Mouse (Mus musculus) bone marrow macrophage, adult 2 months (primary cell): ENCODE measurements around the gene Fbxl18. TPM values are rescaled to one million over a fixed set of nuclear protein-coding genes. Genes with fewer than 3 reads are reported as not detected.
A peak's percentile ranks its signal among the peaks of the same experiment; 100 is the strongest.

Source experiments
- H3K27ac ChIP-seq: 2 replicates; pipeline ENCODE4 v1.5.1; 2012; ENCODE audit warnings: low read depth, low read length; ENCODE audit not compliant: insufficient read depth
- H3K4me1 ChIP-seq: 2 replicates; pipeline ENCODE4 v1.6.1; 2012; ENCODE audit warnings: low read length; ENCODE audit not compliant: control insufficient read depth, insufficient read depth
- H3K4me3 ChIP-seq: 2 replicates; pipeline ENCODE4 v1.5.1; 2012; ENCODE audit warnings: mild to moderate bottlenecking, low read length, moderate library complexity; ENCODE audit not compliant: insufficient read depth
- CTCF ChIP-seq: IDR thresholded peaks from 2 replicates; pipeline ENCODE4 v1.5.1; 2012; ENCODE audit warnings: low read depth, mild to moderate bottlenecking, low read length, moderate library complexity
- POLR2A ChIP-seq: IDR thresholded peaks from 2 replicates; pipeline ENCODE4 v1.6.1; 2012; ENCODE audit warnings: mild to moderate bottlenecking, low read depth, low read length, borderline replicate concordance
- polyA plus RNA-seq: library from polyadenylated mRNA; stranded (reverse); fragments of >200 nt; gene quantifications from 2 replicates; pipeline ENCODE4 v1.2.4, GENCODE M21; 2012; ENCODE audit not compliant: missing spikeins, insufficient read depth, insufficient read length

Gene Fbxl18
- polyA plus RNA-seq, 1 experiment: 12.5 TPM

DNA sequence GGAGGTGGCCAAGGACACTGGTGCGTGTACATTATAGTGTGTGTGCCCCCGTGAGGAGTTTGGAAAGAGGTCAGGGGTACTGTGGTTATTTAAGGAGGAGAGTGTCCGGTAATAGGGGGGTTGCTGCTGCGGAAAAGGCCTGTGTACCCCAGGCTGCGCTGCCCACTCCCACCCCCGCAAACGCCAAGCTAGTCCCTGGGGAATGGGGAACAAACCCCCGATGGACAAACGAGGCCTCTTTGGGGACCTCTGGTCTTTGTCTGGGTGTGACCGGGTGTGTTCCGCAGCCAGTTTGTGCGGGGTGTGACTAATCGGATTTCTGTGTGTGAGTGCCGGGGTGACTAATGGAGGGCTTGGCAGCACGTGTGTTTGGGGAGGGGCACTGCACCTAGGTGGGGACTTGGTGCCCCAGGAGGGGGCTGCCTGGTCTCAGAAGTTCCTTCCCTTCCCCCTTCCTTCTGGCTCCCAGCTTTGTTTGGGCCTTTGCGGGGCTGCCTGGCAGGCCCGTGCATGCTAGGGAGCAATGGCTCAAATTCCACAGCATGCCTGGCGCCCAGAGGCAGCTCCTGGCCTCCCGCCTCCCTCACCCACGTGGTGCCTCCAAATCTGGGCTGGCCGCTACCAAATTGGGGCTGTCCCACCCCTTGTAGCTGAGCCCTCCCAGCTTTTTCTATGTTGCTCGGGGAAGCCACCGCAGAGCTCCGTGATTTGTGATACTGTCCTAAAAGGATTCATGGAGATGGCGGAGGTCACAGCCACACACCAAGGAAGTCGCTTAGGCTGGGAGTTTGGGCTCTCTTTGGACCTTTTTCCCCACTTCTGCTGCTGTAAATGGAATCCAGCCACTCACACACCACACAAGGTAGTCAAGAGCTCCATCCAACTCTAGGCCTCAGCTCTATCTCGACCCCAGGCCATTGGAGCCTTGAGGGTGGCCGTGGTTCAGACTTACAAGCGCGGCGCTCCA lies 71.8 kb downstream of the Fbxl18 start:
- H3K27ac ChIP-seq: peak overlapping the region; percentile 100
- peaks cover 10% of the 10 kb centered on the region for H3K4me1 ChIP-seq
- TF ChIP-seq CTCF (no peak), POLR2A (no peak)
- H3K4me3 ChIP-seq: peak overlapping the region; percentile 85

DNA sequence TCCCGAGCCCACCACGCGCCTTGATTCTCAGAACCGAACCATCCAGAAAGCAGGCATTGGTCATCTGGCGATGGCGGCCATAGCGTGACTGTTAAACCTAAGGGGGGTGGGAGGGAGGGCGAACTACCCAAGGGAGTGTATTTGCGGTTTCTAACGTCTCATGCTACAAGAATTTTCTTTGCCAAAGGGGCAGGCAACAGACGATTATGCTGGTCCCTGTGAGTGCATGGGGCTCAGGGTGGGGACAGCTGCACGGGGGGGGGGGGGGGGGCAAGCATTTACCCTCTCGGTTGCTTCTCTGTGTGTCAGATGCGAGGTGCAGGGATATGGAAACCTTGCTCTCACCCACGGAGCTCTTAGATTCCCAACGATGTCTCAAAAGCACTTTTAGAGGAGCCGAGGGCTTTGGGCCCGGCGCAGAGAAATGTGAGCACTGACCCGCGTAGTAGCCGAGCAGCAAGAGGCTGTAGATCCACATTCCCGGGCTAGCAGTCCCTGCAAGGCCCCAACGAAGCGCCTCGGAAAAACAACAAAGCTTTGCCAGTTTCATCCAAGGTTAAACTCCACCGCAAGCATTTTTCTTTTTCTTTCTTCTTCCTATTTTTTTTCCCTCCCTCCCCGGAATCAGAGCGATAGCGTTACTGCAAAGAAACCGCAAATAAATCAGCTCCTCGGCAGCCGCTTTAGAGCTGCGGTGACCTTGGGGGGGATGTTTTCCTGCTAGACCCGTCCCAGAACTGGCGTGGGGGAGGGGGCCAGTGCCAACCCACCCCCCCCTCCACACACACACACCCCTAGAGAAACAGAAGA lies 72.7 kb downstream of the Fbxl18 start:
- H3K4me3 ChIP-seq: peak overlapping the region; percentile 85
- TF ChIP-seq POLR2A (no peak), CTCF (no peak)
- H3K4me1 ChIP-seq: peaks cover 10% of the 10 kb centered on the region
- H3K27ac ChIP-seq: peak overlapping the region; percentile 100

DNA sequence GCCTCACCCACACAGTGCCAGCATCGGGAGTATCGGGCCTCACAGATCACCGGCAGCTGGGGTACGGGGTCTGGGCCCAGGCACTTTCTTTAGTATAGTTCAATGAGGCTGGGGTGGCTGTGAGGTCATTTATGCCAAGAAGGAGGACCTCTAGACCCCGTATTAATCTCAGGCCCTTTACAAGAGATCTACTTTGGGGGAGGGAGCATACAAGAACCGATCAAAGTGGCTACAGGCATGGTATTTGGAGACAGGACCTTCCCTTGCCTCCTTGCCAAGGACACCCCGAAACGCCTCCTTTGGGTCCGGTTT lies 73.3 kb downstream of the Fbxl18 start:
- Histone ChIP-seq H3K4me3 (peak overlapping the region; percentile 85), H3K4me1 (peaks cover 10% of the 10 kb centered on the region), H3K27ac (peak overlapping the region; percentile 100)
- TF ChIP-seq CTCF (0 out of 2 replicates have a peak, but pooled peaks have one; percentile 9), POLR2A (no peak)

GRCm38 (mm10) chr5:142821266-142821973 lies 73.8 kb downstream of the Fbxl18 start:
- peak overlapping the region; percentile 100 for H3K27ac ChIP-seq
- peaks cover 10% of the 10 kb centered on the region for H3K4me1 ChIP-seq
- TF ChIP-seq CTCF (0 out of 2 replicates have a peak, but pooled peaks have one; percentile 8), POLR2A (no peak)
- H3K4me3 ChIP-seq: peak overlapping the region; percentile 85

DNA sequence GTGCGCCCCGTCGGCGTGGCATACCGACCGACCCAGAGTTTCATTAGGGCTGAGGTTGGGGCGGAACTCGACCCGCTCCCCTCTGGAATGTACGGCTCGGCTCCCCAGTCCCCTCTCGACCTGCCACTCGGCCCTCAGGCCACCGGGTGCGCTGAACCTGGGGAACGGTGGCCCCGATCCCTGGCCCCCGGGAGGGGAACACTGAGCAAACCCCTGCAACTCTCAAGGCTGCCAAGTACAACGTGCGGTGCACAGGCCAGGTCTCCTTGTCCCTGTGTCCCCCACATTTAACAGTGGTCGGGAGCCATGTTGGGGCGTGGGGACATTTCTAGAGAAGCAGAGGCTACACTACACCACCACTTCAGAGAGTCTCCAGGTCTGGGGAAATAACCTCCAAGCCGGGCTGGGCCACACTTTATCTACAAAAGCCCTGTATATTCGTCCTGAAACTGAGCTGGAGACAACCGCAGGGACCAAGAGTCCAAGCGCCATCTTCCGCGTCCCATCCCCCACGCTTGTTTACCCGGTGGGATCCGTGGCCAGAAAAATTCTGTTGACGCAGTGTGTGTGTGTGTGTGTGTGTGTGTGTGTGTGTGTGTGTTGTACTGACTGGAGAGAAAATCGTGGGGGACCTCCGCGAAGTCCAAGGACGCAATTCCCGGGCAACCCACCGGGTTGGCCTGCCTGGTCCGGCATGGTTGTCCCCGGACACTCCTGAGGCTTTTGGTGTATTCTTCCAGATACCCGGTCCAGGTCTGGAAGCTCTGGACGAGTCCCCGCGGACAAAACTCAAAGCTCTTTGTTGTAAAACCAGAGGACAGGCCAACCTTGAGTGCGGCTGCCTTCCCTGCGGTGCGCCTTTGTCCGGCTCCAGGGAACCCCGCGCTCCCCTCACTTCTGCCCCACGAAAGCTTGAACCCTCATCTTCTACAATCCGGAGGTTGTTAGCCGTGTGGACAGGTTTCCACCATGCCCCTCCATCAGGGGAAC lies 74.7 kb downstream of the Fbxl18 start:
- Histone ChIP-seq H3K27ac (peak overlapping the region; percentile 100), H3K4me3 (peak overlapping the region; percentile 85), H3K4me1 (peaks cover 10% of the 10 kb centered on the region)
- TF ChIP-seq CTCF (no peak), POLR2A (peak; percentile 8; the same call in 1 of the 2 replicates)

- TF ChIP-seq CTCF (no peak), POLR2A (no peak)
- Histone ChIP-seq H3K4me3 (peak overlapping the region; percentile 85), H3K4me1 (peaks cover 10% of the 10 kb centered on the region), H3K27ac (peak overlapping the region; percentile 100)
These were observed 75.6 kb downstream of the Fbxl18 start for GRCm38 (mm10) chr5:142819385-142820275.

DNA sequence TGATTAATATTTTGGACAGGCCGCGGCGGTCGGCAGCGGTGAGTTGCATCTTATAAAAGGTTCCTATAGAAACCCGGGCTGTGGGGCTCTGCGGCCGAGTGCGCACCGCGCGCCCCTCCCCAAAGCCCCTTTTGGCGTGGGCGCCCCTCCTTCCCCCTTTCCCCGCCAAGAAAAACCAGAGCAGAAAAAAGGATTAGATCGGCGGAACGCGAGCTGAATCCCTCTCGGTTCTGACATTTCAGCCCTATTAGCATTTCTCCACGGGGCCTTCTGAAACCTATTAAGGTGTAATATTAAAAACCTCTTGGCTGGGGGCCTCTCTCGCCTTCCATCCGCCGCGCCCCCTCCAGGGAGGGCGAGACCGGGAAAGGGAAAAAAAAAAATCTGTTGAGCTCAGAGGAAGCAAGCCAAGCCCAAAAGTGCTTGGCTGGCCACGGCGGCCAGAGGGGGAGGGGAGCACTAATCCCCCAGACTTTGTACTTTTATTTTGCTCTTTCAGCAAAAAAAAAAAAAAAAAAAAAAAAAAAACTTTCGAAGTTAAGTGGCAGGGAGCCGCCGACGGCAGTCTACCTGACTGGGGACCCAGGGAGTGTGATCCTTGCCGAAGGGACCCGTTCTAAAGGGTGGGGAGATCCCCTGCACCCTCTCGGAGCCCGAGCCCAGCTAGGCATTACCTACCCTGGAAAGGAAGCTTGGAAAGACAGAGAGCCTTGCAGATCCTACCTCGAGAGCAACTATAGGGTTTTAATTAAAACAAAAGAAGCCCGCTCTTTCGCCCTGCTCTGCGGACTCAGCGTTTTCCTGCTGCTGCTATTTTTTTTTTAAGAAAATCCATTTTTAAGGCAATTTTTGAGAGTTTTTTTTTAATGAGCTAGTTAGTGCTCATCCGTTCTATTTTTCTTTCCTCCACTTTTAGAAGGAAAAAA lies 76.5 kb downstream of the Fbxl18 start:
- Histone ChIP-seq H3K4me1 (peaks cover under 1% of the 10 kb centered on the region), H3K27ac (peak overlapping the region; percentile 100)
- 0 out of 2 replicates have a peak, but pooled peaks have one; percentile 63 for TF ChIP-seq POLR2A
- no peak for TF ChIP-seq CTCF

More for the DNA sequence above, 76.5 kb downstream of the Fbxl18 start:
- H3K4me3 ChIP-seq: peak overlapping the region; percentile 85
